Mouse (Mus musculus) adrenal gland, adult (tissue): ENCODE measurements around the gene Blzf1.

Experiments
- DNase-seq, 2 experiments: peaks; one replicate each; pipeline ENCODE4 v3.0.0; 2022 to 2023; ENCODE audit warnings: low spot score in 1 of 2; ENCODE audit not compliant: inconsistent age in 2 of 2

The Blzf1 gene

GRCm38 (mm10) chr1:164307124-164307751 is at the start of gene Blzf1:
Blzf1 (minus strand) TSS chr1:164307489.
- DNase-seq: peak; percentile 97 to 98

DNA sequence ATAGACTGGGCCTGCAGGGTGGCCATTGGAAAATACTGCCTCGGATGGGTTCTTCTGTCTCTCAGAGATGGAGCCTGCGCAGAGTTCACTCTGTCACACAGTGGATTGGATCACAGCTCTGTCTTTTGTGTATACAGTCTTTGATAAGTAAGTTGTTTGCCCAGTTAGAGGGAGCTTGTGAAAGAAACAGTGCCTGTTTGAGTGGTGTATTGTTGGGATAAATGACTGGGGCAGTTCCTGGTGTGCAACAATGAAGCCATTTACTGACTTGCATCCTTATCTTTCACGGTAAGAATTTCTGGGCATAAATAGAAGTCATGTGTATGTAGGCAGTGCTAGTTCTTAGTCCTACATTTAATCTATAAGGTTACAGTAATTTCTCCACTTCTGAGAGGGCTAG is 46.2 kb upstream of the Blzf1 start:
- DNase-seq: no peak

DNA sequence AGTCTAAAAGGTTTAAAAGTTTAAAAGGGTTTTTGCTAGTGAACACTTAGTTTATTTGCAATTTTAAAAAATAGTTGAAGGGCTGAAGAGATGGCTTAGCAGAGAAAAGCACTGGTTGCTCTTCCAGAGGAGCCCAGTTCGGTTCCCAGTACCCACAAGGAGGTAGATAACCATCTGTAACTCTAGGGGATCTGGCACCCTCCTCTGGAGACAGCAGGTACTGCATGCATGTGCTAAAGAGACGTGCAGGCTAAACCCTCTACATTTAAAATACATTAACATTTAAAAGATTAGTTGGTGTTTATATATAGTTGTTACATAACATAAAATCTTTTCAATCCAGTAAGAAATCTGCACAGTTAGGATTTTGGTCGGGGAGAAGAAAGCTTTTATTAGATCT is 34.9 kb upstream of the Blzf1 start:
- peak in 1 of 2 experiments; percentile 56 for DNase-seq

DNA sequence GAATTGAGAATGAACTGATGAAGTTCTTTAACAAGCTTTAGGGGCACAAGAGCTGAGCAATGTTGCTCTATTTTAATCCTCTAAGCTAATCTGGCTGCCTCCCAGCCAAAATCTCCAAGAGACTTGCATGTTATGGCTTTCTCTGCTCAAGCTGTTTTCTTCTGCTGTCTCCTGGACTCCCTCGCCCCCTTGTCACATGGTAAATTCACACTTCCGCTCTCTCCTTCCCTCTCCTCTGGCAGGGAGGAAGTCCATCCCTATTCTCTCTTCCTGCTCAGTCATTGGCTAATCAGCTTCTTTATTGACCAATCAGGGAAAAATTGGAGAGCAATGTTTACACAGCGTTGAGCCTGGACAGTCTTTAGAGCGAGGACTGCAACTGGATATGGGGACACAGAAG is 28.6 kb upstream of the Blzf1 start:
- DNase-seq: no peak

DNA sequence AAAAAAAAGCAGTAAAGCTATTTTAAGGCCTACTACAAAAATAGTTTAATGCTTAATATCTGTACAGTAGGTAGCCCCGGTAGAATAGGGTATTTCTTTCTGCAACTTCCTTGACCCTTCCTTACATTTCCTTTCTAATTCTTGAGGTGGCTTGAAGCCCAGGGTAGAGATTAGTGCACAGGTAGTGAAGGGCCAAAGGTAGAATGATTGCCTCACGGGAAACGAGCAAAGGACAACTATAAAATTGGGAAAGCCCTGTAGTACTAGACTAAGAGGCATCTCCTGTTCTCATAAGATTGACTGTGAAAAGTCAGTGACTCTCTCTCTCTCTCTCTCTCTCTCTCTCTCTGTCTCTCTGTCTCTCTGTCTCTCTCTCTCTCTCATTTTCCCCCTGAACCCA is 28.1 kb upstream of the Blzf1 start:
- no peak for DNase-seq

GRCm38 (mm10) chr1:164332559-164332958 is 25.3 kb upstream of the Blzf1 start:
- DNase-seq: no peak

DNA sequence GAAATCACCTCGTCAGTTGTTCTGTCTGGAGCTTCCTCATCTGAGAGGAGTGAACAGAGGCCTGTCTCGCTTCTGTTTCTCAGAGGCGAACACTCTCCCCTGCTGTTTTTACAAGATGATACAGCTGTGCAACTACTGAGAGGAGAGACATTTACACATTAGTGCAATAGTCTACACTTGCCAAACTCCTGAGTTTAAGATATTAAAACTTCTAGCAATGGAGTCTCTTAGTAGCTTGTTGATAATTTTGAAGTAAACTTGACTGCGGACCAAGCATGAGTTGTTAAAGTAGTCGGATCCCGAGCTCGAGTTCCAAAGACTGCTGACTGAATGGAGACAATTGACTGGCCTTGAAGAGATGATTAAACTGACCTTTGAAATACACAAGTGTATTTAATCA is 20.5 kb upstream of the Blzf1 start:
- DNase-seq: peak in 1 of 2 experiments; percentile 51

- DNase-seq: no peak
These were observed 19.4 kb upstream of the Blzf1 start for GRCm38 (mm10) chr1:164326600-164327155.

DNA sequence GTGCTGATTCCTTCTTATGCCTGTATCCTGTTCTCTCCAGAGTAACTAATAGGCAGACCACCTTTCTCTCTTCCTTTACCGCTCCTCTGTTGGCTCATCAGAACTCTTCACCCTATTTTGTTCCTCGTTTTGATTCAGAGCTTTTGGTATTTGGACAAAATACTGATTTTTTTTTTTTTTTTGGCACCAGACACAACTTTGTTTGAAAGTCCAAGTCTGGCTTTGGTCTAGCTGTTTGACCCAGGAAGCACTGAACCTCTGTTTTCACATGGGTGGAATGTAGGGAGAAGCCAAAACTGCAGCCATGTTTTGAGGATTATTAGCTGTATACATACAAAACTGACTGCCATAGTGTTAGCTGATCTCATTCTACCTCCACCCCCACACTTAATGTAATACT is 17.6 kb upstream of the Blzf1 start:
- DNase-seq: no peak

GRCm38 (mm10) chr1:164324221-164324620 is 16.9 kb upstream of the Blzf1 start:
- DNase-seq: no peak

DNA sequence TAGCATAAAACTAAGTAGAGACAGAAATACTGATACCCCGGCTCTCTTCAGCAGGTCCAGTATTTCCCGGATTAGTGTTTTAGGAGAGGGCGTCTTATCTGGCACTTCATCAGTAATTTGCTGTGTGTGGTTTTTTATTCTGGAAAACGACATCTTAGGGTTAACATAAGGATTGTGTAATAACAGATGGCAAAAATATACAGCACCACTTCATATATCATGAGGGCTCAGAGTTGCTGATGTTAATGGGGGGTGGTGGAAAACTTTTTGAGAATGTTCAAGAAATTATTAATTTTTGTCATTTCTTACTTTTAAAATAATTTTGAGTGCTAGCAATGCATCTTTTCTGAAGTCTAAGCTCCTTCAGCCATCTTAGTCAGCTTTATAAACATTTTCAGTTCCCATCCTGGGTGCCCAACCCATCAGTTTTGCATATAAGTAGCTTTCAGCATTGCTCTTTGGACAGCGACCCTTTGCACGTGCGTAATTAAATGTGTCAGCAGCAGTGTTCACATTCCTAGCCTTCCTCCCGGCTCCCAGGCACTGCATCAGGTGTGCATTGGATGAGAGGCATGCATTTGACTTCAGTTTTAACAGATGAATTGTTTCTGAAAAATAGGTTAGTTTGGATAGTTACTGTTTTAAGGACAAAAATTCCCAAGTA is 15.8 kb upstream of the Blzf1 start:
- DNase-seq: no peak

DNA sequence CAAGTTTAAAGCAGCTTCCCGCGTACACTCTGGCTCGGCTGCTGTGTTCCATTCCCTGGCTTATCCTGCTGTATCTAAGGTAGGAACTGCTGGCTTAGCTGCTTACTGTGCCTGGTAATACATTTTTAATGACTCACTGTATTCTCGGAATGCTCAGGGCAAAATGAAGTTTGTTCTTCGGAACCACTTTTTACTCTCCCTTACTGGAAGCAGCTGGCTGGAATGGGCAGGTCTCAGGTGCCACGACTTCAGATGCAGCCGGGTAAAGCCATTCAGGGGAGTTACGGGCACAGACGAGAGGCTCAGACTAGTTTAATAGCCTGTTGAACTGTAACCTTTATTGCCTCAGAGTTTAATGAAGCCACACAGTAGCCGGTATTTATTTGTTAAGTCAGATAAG is 14.1 kb upstream of the Blzf1 start:
- DNase-seq: peak in 1 of 2 experiments; percentile 34

DNA sequence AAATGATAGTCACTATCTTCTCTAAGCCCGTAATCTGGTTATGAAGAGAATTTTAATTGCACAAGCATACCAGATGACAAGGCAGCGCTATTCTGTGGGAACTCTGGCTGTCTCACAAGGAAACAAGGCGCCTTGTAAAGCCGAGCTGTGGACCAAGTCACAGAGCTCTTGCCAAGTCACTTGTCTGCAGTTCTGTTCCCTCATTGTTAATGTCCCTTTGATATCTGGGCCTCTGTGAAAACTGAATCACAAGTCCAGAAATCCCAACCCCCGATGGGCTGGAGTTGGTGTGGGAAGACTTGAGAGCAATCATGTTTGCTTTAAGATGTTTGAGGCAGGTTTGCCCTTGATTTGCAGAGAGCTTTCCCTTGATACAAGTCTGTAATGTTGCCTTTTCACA is 13.4 kb upstream of the Blzf1 start:
- no peak for DNase-seq

DNA sequence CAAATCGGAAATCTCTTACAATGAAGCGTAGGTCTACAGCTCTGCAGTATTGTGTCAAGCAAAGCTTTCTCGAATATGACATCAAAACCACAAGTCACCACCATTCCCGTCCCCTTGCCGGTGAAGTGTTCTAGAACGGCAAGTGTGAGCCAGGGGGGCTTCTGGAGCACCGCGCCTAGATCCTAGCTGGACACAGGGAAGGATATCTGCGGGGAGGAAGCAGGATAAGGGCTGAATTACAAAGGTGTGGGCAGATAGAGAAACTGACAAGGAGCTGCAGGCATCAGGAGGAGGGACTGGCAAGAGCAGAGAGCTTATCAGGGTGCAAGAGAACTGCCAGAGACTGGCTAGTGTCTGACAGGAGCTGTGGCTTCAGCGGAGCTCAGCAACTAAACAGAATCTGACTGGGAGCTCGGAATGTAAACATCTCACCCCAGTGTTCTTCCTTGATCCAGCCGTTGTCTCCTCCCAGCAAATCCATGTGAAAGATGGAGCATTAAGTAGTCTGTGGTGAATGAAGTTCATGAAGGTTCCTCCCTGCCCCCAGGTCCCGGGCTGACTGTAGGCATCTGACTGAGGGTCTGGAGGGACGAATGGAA is 12.4 kb upstream of the Blzf1 start:
- peak in 1 of 2 experiments; percentile 16 for DNase-seq

GRCm38 (mm10) chr1:164318474-164318873 is 11.2 kb upstream of the Blzf1 start:
- DNase-seq: no peak

GRCm38 (mm10) chr1:164317261-164317660 is 10.0 kb upstream of the Blzf1 start:
- DNase-seq: no peak

GRCm38 (mm10) chr1:164316697-164317096 is 9.4 kb upstream of the Blzf1 start:
- peak; percentile 56 to 88 for DNase-seq

DNA sequence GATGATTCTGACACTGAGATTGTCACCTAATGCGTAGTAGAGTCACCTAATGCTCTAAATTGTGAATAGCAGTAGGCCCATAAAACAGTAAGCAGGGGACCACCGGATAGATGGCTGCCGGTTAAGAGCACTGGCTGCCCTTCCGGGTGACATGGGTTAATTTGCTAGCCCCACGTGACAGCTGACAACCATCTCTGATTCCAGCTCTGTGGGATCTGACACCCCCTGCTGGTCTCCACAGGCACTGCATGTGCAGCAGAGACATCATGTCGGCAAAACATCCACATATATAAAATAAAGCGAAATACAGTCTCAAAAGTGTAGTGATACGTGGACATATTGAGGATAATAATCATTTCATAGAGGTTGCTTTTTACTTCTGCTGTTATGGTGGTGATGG is 8.0 kb upstream of the Blzf1 start:
- peak in 1 of 2 experiments; percentile 65 for DNase-seq

- DNase-seq: no peak
These were observed 6.8 kb upstream of the Blzf1 start for GRCm38 (mm10) chr1:164314085-164314484.

GRCm38 (mm10) chr1:164307922-164308321 is 633 bp upstream of the Blzf1 start:
- no peak for DNase-seq

GRCm38 (mm10) chr1:164303821-164304220 is 3.5 kb downstream of the Blzf1 start, which contains the start of gene Nme7:
Nme7 (plus strand) TSS chr1:164304121.
- DNase-seq: no peak

- DNase-seq: no peak
These were observed 5.3 kb downstream of the Blzf1 start for GRCm38 (mm10) chr1:164301949-164302348.
